Mouse (Mus musculus): ENCODE measurements around the gene Hmcn1. TPM values are rescaled to one million over a fixed set of nuclear protein-coding genes. Genes with fewer than 3 reads are reported as not detected.

The Hmcn1 gene
- polyA plus RNA-seq, 1 experiment = 0.25 TPM

DNA sequence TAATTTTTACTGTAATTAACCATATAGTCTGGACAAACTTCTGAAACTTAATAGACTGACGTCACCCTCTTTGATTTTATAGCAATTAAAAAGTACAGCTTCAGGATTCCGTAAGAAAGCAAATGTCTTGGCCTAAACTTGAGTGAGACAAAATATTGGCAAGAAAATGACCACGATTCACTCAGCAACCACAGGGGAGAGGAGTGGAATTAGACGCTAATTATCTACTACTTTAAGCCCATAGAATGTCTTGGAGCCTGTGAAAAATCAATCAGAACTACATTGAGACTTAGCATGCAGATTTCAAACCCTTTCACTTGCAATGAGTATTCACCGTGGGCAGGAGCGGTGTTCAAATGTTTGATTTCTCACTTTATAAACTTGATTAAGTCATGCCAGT, 159.8 kb downstream of the Hmcn1 start:
- Histone ChIP-seq H3K4me3 (replicated peaks; ENCODE audit: control insufficient read depth, low read depth, low read length) (no peak overlapping the region), H3K27ac (ENCODE audit: control insufficient read depth, insufficient read depth, low read depth, low read length, poor library complexity) (no peak overlapping the region), H3K4me1 (ENCODE audit: control insufficient read depth, insufficient read depth, low read length) (no peaks in the 10 kb centered on the region)
- TF ChIP-seq CTCF (IDR thresholded peaks at IDR 0.05; ENCODE audit: control insufficient read depth, insufficient read depth, low read length) (no peak), POLR2A (IDR thresholded peaks at IDR 0.05; ENCODE audit: borderline replicate concordance, control insufficient read depth, low read depth, low read length) (no peak)
- WGBS = 88% methylated on average over 6 of the region's 6 CpGs

DNA sequence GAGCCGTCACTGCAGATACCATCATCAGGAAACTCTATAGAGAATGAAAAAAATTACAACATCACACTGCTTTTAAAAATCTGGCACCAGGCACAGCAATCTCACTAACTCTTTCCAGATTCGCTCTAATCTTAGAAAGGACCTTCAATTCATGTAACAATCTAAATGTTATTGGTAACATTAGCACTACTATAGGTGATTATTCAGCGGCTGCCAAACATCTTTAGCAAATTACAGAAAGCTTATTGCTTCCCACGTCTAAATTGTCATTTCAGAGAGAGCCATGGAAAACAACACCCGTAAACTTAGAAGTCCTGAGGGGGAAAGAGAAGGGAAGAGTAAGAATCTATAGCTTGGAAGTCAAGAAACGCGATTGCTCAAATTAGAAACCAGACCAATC, 163.4 kb downstream of the Hmcn1 start:
- WGBS = 84% methylated on average over 7 of the region's 7 CpGs
- no peaks in the 10 kb centered on the region for H3K4me1 ChIP-seq (ENCODE audit: control insufficient read depth, insufficient read depth, low read length)
- no peak overlapping the region for H3K27ac ChIP-seq (ENCODE audit: control insufficient read depth, insufficient read depth, low read depth, low read length, poor library complexity)
- H3K4me3 ChIP-seq (replicated peaks; ENCODE audit: control insufficient read depth, low read depth, low read length) = no peak overlapping the region
- TF ChIP-seq POLR2A (IDR thresholded peaks at IDR 0.05; ENCODE audit: borderline replicate concordance, control insufficient read depth, low read depth, low read length) = no peak

DNA sequence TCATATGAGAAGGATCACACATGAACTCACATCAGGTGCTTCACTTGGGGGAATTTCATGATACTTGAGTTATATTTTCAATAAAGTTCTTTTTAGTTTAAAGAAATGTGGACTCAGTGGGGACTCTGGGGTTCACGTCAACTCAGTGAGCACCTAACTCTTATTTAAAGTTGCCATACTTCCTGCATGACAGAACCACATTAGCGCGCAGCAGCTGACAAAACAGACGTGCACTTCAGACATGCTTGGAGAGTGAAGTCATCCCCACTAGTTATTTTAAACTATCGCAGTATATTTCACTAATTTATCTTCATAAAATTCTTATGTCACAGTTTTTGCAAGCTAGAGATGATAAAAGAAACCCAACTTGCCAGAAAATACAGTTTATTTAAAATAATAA, 166.1 kb downstream of the Hmcn1 start:
- H3K4me1 ChIP-seq (ENCODE audit: control insufficient read depth, insufficient read depth, low read length) = no peaks in the 10 kb centered on the region
- no peak overlapping the region for H3K27ac ChIP-seq (ENCODE audit: control insufficient read depth, insufficient read depth, low read depth, low read length, poor library complexity)
- H3K4me3 ChIP-seq (replicated peaks; ENCODE audit: control insufficient read depth, low read depth, low read length) = no peak overlapping the region
- TF ChIP-seq CTCF (IDR thresholded peaks at IDR 0.05; ENCODE audit: control insufficient read depth, insufficient read depth, low read length) = no peak
- no peak for TF ChIP-seq POLR2A (IDR thresholded peaks at IDR 0.05; ENCODE audit: borderline replicate concordance, control insufficient read depth, low read depth, low read length)
- WGBS = 81% methylated on average over 5 of the region's 5 CpGs

DNA sequence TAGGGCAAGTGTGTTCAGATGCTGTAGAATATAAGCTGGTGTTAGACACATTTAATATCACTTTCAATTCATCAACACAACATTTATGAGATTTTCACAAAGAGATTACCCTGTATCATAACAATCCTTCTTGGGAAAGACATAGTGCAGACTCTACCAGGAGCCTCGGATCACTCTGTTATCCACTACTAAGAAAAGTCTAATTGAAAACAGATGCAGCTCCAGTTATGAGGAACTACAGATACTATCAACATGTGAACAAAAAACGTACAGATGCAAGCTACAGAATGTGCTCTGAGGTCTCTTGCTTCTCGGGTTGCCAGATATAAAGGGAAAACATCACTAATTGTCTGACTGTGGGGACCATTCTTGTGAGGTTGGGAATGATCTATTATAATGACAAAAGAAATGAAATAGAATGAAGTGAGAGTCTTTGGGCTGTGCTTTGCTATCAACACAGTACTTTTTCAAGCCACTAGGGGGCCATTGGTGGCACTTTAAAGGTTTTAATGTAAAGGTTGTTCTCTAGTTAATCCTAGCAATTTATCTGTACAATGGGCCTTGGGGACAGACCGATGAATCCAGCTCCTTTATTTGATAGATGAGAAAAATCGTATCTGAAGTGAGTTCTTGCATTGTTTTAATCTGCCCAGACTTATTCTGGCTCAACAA, 168.8 kb downstream of the Hmcn1 start:
- Histone ChIP-seq H3K4me1 (ENCODE audit: control insufficient read depth, insufficient read depth, low read length) (no peaks in the 10 kb centered on the region), H3K4me3 (replicated peaks; ENCODE audit: control insufficient read depth, low read depth, low read length) (no peak overlapping the region), H3K27ac (ENCODE audit: control insufficient read depth, insufficient read depth, low read depth, low read length, poor library complexity) (no peak overlapping the region)
- no peak for TF ChIP-seq POLR2A (IDR thresholded peaks at IDR 0.05; ENCODE audit: borderline replicate concordance, control insufficient read depth, low read depth, low read length)
- no peak for TF ChIP-seq CTCF (IDR thresholded peaks at IDR 0.05; ENCODE audit: control insufficient read depth, insufficient read depth, low read length)
- 39% methylated on average over 5 of the region's 5 CpGs for WGBS

DNA sequence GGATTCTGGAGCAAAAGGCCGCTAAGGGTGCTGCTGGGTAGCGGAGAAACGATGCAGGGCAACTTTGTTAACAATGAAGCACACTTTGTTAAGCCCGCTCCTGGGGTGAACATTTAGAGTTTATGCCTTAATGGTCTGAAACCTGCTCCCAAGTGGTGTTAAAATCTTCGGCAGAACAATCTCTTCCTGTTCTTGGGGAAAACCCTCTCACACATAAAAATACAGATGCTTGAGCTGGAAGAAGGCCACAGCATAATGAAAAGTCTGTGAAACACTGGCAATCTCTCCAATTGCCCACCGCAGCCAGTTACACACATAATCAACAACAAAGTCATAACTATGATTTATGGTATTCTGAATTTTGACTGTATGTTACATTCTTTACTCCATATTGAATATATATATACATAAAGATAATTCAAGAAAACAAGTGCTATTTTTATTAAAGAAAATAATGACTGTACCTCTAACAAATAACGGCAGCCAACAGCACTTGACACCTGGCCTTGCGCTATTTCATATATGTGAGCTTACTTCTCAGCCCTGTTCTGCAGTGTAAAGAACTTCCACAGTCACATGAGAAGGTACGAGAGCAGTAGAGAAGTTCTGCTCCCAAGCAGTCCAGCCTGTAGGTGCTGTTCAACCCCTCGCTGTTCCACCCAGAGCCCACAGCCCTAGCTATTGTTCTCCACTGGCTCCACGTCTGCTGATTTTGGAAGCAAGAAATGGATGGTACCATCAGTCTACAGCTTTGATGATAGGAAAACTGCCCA, 177.0 kb downstream of the Hmcn1 start:
- no peaks in the 10 kb centered on the region for H3K4me1 ChIP-seq (ENCODE audit: control insufficient read depth, insufficient read depth, low read length)
- no peak overlapping the region for H3K27ac ChIP-seq (ENCODE audit: control insufficient read depth, insufficient read depth, low read depth, low read length, poor library complexity)
- H3K4me3 ChIP-seq (replicated peaks; ENCODE audit: control insufficient read depth, low read depth, low read length) = no peak overlapping the region
- no peak for TF ChIP-seq CTCF (IDR thresholded peaks at IDR 0.05; ENCODE audit: control insufficient read depth, insufficient read depth, low read length)
- TF ChIP-seq POLR2A (IDR thresholded peaks at IDR 0.05; ENCODE audit: borderline replicate concordance, control insufficient read depth, low read depth, low read length) = no peak
- WGBS = 84% methylated on average over 11 of the region's 11 CpGs

DNA sequence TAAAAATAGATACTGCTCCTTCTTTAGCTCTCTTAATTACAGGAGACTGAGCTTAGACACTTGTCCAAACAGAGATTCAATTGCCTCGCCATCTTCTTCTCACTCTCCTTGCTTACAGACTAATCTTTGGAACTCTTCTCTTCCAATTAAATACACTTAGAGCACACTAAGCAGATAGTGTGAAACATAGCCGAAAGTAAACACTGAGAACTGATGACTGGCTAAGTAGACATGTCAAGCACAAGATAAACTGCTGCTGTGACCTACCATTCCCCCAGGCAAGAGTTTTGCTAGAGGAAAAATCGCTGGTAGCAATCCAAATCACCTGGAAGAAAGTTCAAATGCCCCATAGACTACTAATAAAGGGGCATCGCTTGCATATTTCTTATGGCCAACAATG, 178.3 kb downstream of the Hmcn1 start:
- TF ChIP-seq CTCF (IDR thresholded peaks at IDR 0.05; ENCODE audit: control insufficient read depth, insufficient read depth, low read length) (no peak), POLR2A (IDR thresholded peaks at IDR 0.05; ENCODE audit: borderline replicate concordance, control insufficient read depth, low read depth, low read length) (no peak)
- H3K4me1 ChIP-seq (ENCODE audit: control insufficient read depth, insufficient read depth, low read length) = no peaks in the 10 kb centered on the region
- H3K4me3 ChIP-seq (replicated peaks; ENCODE audit: control insufficient read depth, low read depth, low read length) = no peak overlapping the region
- 72% methylated on average over 4 of the region's 4 CpGs for WGBS
- H3K27ac ChIP-seq (ENCODE audit: control insufficient read depth, insufficient read depth, low read depth, low read length, poor library complexity) = no peak overlapping the region

DNA sequence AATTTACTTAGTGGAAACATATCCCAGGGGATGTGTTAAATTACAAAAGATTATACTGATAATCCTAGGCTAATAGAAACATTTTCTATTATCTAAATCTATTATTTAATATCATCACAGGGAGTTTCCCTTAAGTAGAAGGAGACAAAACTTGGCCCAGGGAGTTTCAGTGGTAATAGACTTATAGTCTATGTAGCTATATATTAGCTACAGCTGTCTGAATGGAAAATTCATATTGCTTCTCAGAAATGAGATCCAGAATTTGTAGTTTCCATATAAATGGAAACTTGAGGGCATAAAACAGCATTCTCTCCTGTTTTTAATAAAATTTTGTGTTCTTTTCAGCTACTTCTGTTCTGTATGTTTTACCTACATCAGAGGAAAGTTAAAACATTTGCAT, 179.9 kb downstream of the Hmcn1 start:
- Histone ChIP-seq H3K27ac (ENCODE audit: control insufficient read depth, insufficient read depth, low read depth, low read length, poor library complexity) (no peak overlapping the region), H3K4me3 (replicated peaks; ENCODE audit: control insufficient read depth, low read depth, low read length) (no peak overlapping the region), H3K4me1 (ENCODE audit: control insufficient read depth, insufficient read depth, low read length) (no peaks in the 10 kb centered on the region)
- TF ChIP-seq POLR2A (IDR thresholded peaks at IDR 0.05; ENCODE audit: borderline replicate concordance, control insufficient read depth, low read depth, low read length) (no peak), CTCF (IDR thresholded peaks at IDR 0.05; ENCODE audit: control insufficient read depth, insufficient read depth, low read length) (no peak)

DNA sequence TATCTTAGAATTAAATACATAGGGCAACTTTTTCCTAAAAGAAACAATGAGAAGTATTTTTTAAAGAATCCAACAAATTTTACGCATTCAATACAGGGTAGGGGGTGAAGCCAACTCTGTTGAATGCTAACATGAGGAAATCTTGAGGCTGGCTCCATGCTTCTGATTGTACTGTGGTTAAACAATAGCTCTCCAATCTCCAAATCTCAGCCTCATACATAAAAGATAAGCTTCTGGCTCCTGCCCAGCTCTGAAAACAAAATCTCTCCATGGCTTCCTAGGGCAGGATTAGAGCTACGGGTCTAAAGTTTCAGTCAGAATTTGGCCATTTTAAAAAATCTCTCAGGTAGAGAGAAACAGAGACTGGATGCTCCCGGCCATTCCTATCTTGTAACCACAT, 186.4 kb downstream of the Hmcn1 start:
- 82% methylated on average over 3 of the region's 3 CpGs for WGBS
- no peaks in the 10 kb centered on the region for H3K4me1 ChIP-seq (ENCODE audit: control insufficient read depth, insufficient read depth, low read length)
- no peak for TF ChIP-seq CTCF (IDR thresholded peaks at IDR 0.05; ENCODE audit: control insufficient read depth, insufficient read depth, low read length)
- no peak for TF ChIP-seq POLR2A (IDR thresholded peaks at IDR 0.05; ENCODE audit: borderline replicate concordance, control insufficient read depth, low read depth, low read length)
- H3K27ac ChIP-seq (ENCODE audit: control insufficient read depth, insufficient read depth, low read depth, low read length, poor library complexity) = no peak overlapping the region
- no peak overlapping the region for H3K4me3 ChIP-seq (replicated peaks; ENCODE audit: control insufficient read depth, low read depth, low read length)
